In genomic region chr6:125385066-125385974, GRCm38 (mm10) we compare ENCODE assay signal across 8 mouse cellular contexts. TPM values are rescaled to one million over a fixed set of nuclear protein-coding genes. Genes with fewer than 3 reads are reported as not detected.
DNase-seq lines count a peak whose midpoint lies in the region; TF ChIP-seq lines count a peak whose summit lies in the region.

No protein-coding gene starts in this region.

- H3K9ac ChIP-seq in heart, adult 2 months (ENCODE audit: low read depth, low read length) = no peak overlapping the region

- DNase-seq in heart, adult 2 months = no peak
- DNase-seq in heart, postnatal 25 days (ENCODE audit: low spot score) = no peak
- peak; percentile 46 for DNase-seq in testis, postnatal 10 days (ENCODE audit: low spot score)
- no peak for DNase-seq in testis, postnatal 14 days (ENCODE audit: low spot score)
- DNase-seq in kidney, postnatal 10 days = peak; percentile 50
- peak; percentile 31 to 34 for DNase-seq in thymus, postnatal 36 days
- no peak for DNase-seq in layer of hippocampus, postnatal 36 days
- DNase-seq in spleen, postnatal 10 days (ENCODE audit: low spot score in 2 of 2) = no peak

- TF ChIP-seq CTCF in heart, adult 2 months (IDR thresholded peaks at IDR 0.05) = peak; percentile 75

- WGBS in heart, adult 2 months = 69% methylated on average over 11 of the region's 11 CpGs

- no peak for TF ChIP-seq EP300 in heart, adult 2 months (IDR thresholded peaks at IDR 0.05; ENCODE audit: insufficient read depth, low read depth, low read length)

- peaks cover 3% of the 10 kb centered on the region for H3K27me3 ChIP-seq in heart, adult 2 months (ENCODE audit: control insufficient read depth, insufficient read depth, low read length)

- H3K4me3 ChIP-seq in heart, adult 2 months = no peak overlapping the region

- no peaks in the 10 kb centered on the region for H3K4me1 ChIP-seq in heart, adult 2 months (ENCODE audit: control insufficient read depth, insufficient read depth, low read length)

- no peaks in the 10 kb centered on the region for H3K36me3 ChIP-seq in heart, adult 2 months (ENCODE audit: control insufficient read depth, insufficient read depth, low read length)

- H3K79me2 ChIP-seq in heart, adult 2 months (replicated peaks; ENCODE audit: control insufficient read depth, insufficient read depth, low read length) = no peaks in the 10 kb centered on the region

- TF ChIP-seq POLR2A in heart, adult 2 months (IDR thresholded peaks at IDR 0.05; ENCODE audit: insufficient read depth, low read depth, low read length) = no peak

- intact Hi-C loops in heart, adult 2 months (cut with DNase I) = no loop called here
- intact Hi-C loops in heart, postnatal 25 days (cut with DNase I) = no loop called here

- H3K27ac ChIP-seq in heart, adult 2 months = no peak overlapping the region

RNA-seq across cellular contexts. Expression of gene Plekhg6, which starts 4.7 kb away (rescaled TPM):
- total RNA-seq in heart, adult 2 months (2021) = under 1 TPM in 1 of 2 experiments, not detected in 1; 0.08 TPM
- polyA plus RNA-seq in heart, adult 2 months (2012; rRNA removed) = 0.06 and 0.14 TPM in 2 replicates
- not detected for total RNA-seq in heart, postnatal 25 days (2021)
- total RNA-seq in layer of hippocampus, postnatal 36 days (2021) = under 1 TPM in 1 of 2 experiments, not detected in 1; 0.25 TPM

RNA-seq across cellular contexts. Expression of gene Tnfrsf1a, which starts 36.2 kb away (rescaled TPM):
- 10 to 100 TPM; 50.8 to 62.8 TPM for total RNA-seq in heart, adult 2 months (2021)
- polyA plus RNA-seq in heart, adult 2 months (2012; rRNA removed) = 57.1 and 59.7 TPM in 2 replicates
- total RNA-seq in heart, postnatal 25 days (2021) = 10 to 100 TPM; 53.2 to 60.8 TPM
- 10 to 100 TPM in 1 of 2 experiments, 1 to 10 TPM in 1; 9.9 to 12.6 TPM for total RNA-seq in layer of hippocampus, postnatal 36 days (2021)

Comparison
In these comparisons a context has a peak if more than half of its experiments do, and no peak if none do; other contexts are left out.
1. DNase-seq: peak in testis, postnatal 10 days (single experiment), kidney, postnatal 10 days (single experiment) and thymus, postnatal 36 days (2 of 2); none in heart, adult 2 months (0 of 2), heart, postnatal 25 days (single experiment), testis, postnatal 14 days (single experiment), layer of hippocampus, postnatal 36 days (0 of 2) and spleen, postnatal 10 days (0 of 2).